Mouse (Mus musculus) CD8-positive naive resting alpha-beta T cell, adult 57 days (primary cell): Measurements from ENCODE around the gene Gjb1. TPM values are rescaled to one million over a fixed set of nuclear protein-coding genes. Genes with fewer than 3 reads are reported as not detected.

ENCODE experiments used
- total RNA-seq: library from RNA; stranded (reverse); gene quantifications from one replicate; pipeline ENCODE4 v1.2.4, GENCODE M21; 2023

Gene Gjb1
- not detected for total RNA-seq

GRCm38 (mm10) chrX:101376190-101376968 lies at the start of gene Gjb1:
Gjb1 (plus strand) TSS chrX:101376378.

DNA sequence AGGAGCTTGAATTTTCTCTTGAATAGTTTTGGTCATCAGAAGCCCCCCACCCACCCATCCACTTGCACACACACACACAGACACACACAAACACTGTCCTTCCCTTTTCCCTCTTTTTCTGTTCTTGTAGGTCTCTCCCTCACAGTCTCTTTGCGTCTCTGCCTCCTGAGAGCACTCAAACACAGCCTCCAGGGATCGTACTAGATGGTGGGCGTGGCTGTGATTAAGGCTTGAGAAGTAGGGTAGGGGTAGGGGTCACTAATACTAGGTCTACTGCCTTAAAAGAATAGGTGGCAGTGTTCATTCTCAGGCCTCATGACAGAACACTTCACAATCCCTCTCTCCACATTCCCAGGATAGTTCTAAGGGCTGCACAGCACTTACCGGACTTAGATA lies 44.5 kb downstream of the Gjb1 start, which contains the start of gene Zmym3:
TSS of gene Zmym3 (minus strand) at position 150 of the 396 bp plus-strand sequence.

DNA sequence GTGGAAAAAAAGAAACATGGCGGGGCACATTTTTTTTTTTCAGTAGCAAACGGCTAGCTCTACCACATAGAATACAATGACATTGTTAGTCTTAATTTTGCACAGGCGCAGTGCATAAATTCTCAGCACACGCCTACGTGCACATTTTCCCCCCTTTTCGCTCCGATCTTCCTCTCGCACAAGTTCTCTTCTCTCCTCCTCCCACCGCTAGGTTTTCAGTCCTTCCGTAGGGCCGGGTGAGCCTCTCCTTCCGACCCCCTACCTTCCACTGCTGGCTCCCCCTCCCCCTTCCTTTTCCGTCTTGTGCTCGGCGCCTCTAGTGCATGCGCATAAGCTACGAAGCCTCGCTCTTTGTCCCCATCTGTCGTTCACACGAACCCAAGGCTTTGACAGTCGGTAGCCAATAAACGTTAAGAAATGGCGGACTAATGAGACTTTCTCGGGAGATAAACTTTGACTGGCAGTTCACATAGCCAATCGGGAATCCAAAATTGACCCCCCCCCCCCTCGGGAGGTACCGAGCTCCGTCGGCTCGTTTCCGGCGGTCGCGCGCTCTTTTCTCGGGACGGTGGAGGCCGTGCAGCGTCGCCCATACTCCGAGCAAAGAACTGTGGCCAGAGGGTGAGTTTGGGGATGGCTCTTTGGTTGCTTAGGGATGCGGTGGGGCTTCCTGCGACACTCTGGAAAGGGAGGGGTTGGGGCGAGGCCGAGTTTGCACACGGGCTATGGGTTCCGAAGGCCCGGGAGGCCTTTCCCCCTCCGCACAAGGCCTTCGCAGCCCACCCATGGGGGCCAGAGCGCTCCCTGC lies 53.2 kb downstream of the Gjb1 start, which contains the start of gene Nono:
TSS of gene Nono (plus strand) at position 177 of the 808 bp plus-strand sequence.

Other genes starting within 250 kb of the Gjb1 start
- 46.4 TPM for gene Snx12, start 153.8 kb upstream of the Gjb1 start, total RNA-seq
- 48.0 TPM for gene Foxo4, start 121.8 kb upstream of the Gjb1 start, total RNA-seq
- 41.4 TPM for gene Gm614, start 112.4 kb upstream of the Gjb1 start, total RNA-seq
- gene Il2rg, start 108.1 kb upstream of the Gjb1 start, total RNA-seq: 618 TPM
- gene Gm20489, start 107.4 kb upstream of the Gjb1 start, total RNA-seq: not detected
- 162 TPM for gene Med12, start 102.3 kb upstream of the Gjb1 start, total RNA-seq
- 0.61 TPM for gene Nlgn3, start 77.2 kb upstream of the Gjb1 start, total RNA-seq
- 35.8 TPM for gene Zmym3, start 44.5 kb downstream of the Gjb1 start, total RNA-seq
- gene Nono, start 52.9 kb downstream of the Gjb1 start, total RNA-seq: 235 TPM
- gene Itgb1bp2, start 72.7 kb downstream of the Gjb1 start, total RNA-seq: 2.4 TPM
- gene Taf1, start 156.4 kb downstream of the Gjb1 start, total RNA-seq: 39.0 TPM